Mouse (Mus musculus) limb, embryonic 15.5 days (tissue): ENCODE measurements around the gene Phykpl. TPM values are rescaled to one million over a fixed set of nuclear protein-coding genes. Genes with fewer than 3 reads are reported as not detected.

ENCODE experiments used
- ATAC-seq: fragments of 200-750 bp; cut with Nextera tagmentation; 2 replicates; pipeline ENCODE4 v1.8.0; 2017; ENCODE audit warnings: low read depth, moderate TSS enrichment; ENCODE audit not compliant: insufficient number of reproducible peaks, low FRiP score, low TSS enrichment
- H3K27ac ChIP-seq: fragments of 300-500 bp; sonication (generic); 2 replicates; pipeline ENCODE4 v1.5.1; 2015; ENCODE audit warnings: moderate library complexity, mild to moderate bottlenecking, inconsistent platforms
- H3K27me3 ChIP-seq: fragments of 300-500 bp; sonication (generic); 2 replicates; pipeline ENCODE4 v1.6.1; 2015; ENCODE audit warnings: inconsistent platforms
- H3K36me3 ChIP-seq: fragments of 300-500 bp; sonication (generic); 2 replicates; pipeline ENCODE4 v1.6.1; 2015; ENCODE audit warnings: inconsistent platforms
- H3K4me1 ChIP-seq: fragments of 300-500 bp; sonication (generic); 2 replicates; pipeline ENCODE4 v1.6.1; 2015; ENCODE audit warnings: inconsistent platforms
- H3K4me2 ChIP-seq: fragments of 300-500 bp; sonication (generic); 2 replicates; pipeline ENCODE4 v1.6.1; 2015; ENCODE audit warnings: mild to moderate bottlenecking, inconsistent platforms
- H3K4me3 ChIP-seq: fragments of 300-500 bp; sonication (generic); 2 replicates; pipeline ENCODE4 v1.5.1; 2015; ENCODE audit warnings: mild to moderate bottlenecking, inconsistent platforms
- H3K9ac ChIP-seq: fragments of 300-500 bp; sonication (generic); 2 replicates; pipeline ENCODE4 v1.6.1; 2015; ENCODE audit warnings: inconsistent platforms
- H3K9me3 ChIP-seq: fragments of 300-500 bp; sonication (generic); 2 replicates; pipeline ENCODE4 v1.6.1; 2016; ENCODE audit warnings: inconsistent platforms
- WGBS: fragments of 180-500 bp; shearing (Covaris S2); methylation state at CpG from one replicate; pipeline ENCODE4 v1.1.7; 2015; 5-methylcytosine and 5-hydroxymethylcytosine counted together
- polyA plus RNA-seq: library from polyadenylated mRNA; unstranded; fragments of >200 nt; fragmentation: Nextera tagmentation; extraction: Ambion mirVana; gene quantifications from 2 replicates; pipeline ENCODE4 v1.2.1, GENCODE M21; 2015

The Phykpl gene
- polyA plus RNA-seq, 1 experiment from 2014 or later = 17.2 TPM

- peak within 1 kb of the TSS; percentile 88 for H3K27ac ChIP-seq
- H3K4me3 ChIP-seq = peak within 1 kb of the TSS; percentile 60
- H3K9ac ChIP-seq = peak within 1 kb of the TSS; percentile 66
- H3K9me3 ChIP-seq = no peaks in the 10 kb centered on the region
- H3K36me3 ChIP-seq = no peaks in the 10 kb centered on the region
- under 1% methylated on average over 61 of the region's 61 CpGs for WGBS
- peaks cover 43% of the 10 kb centered on the region for H3K4me1 ChIP-seq
- peak within 1 kb of the TSS; percentile 80 for H3K4me2 ChIP-seq
- ATAC-seq = peak; percentile 70
- H3K27me3 ChIP-seq = no peaks in the 10 kb centered on the region
These were observed 51.2 kb downstream of the Phykpl start, which contains the start of gene Rmnd5b for GRCm38 (mm10) chr11:51635525-51636322. Rmnd5b (minus strand) TSS chr11:51635896.

- Histone ChIP-seq H3K4me2 (peak overlapping the region; percentile 80), H3K9me3 (no peaks in the 10 kb centered on the region), H3K36me3 (no peaks in the 10 kb centered on the region), H3K4me3 (peak overlapping the region; percentile 60), H3K9ac (peak overlapping the region; percentile 66; the same call in 1 of the 2 replicates), H3K27ac (peak overlapping the region; percentile 88), H3K27me3 (no peaks in the 10 kb centered on the region), H3K4me1 (peaks cover 47% of the 10 kb centered on the region)
- WGBS = 2% methylated on average over 6 of the region's 6 CpGs
- no peak for ATAC-seq
These were observed 51.7 kb downstream of the Phykpl start for GRCm38 (mm10) chr11:51636323-51636684.

- peak overlapping the region; percentile 71 for H3K27ac ChIP-seq
- H3K9me3 ChIP-seq = no peaks in the 10 kb centered on the region
- WGBS = 3% methylated on average over 17 of the region's 17 CpGs
- peaks cover 46% of the 10 kb centered on the region for H3K4me1 ChIP-seq
- H3K9ac ChIP-seq = no peak overlapping the region
- peak; percentile 37; the same call in 1 of the 2 replicates for ATAC-seq
- H3K4me2 ChIP-seq = peak overlapping the region; percentile 37
- 0 out of 2 replicates have a peak overlapping the region, but pooled peaks have one; percentile 7 for H3K4me3 ChIP-seq
- H3K36me3 ChIP-seq = peaks cover 7% of the 10 kb centered on the region; the same call in 1 of the 2 replicates
- H3K27me3 ChIP-seq = no peaks in the 10 kb centered on the region
These were observed 53.4 kb downstream of the Phykpl start for GRCm38 (mm10) chr11:51637971-51638414.

- H3K27me3 ChIP-seq = no peaks in the 10 kb centered on the region
- peak overlapping the region; percentile 37; the same call in 1 of the 2 replicates for H3K4me2 ChIP-seq
- H3K27ac ChIP-seq = peak overlapping the region; percentile 71
- H3K4me3 ChIP-seq = 0 out of 2 replicates have a peak overlapping the region, but pooled peaks have one; percentile 7
- H3K9me3 ChIP-seq = no peaks in the 10 kb centered on the region
- peaks cover 51% of the 10 kb centered on the region for H3K4me1 ChIP-seq
- no peak overlapping the region for H3K9ac ChIP-seq
- ATAC-seq = no peak
- peaks cover 12% of the 10 kb centered on the region; the same call in 1 of the 2 replicates for H3K36me3 ChIP-seq
- 58% methylated on average over 5 of the region's 5 CpGs for WGBS
These were observed 53.9 kb downstream of the Phykpl start for GRCm38 (mm10) chr11:51638497-51638896.

GRCm38 (mm10) chr11:51640748-51641147 lies 56.2 kb downstream of the Phykpl start:
- Histone ChIP-seq H3K9ac (no peak overlapping the region), H3K4me1 (peaks cover 55% of the 10 kb centered on the region), H3K27ac (peak overlapping the region; percentile 19), H3K4me3 (no peak overlapping the region), H3K9me3 (no peaks in the 10 kb centered on the region), H3K4me2 (no peak overlapping the region), H3K36me3 (peaks cover 29% of the 10 kb centered on the region), H3K27me3 (no peaks in the 10 kb centered on the region)
- WGBS = 58% methylated on average over 7 of the region's 7 CpGs
- ATAC-seq = no peak

- Histone ChIP-seq H3K27ac (peak overlapping the region; percentile 64), H3K4me3 (no peak overlapping the region)
These were observed 58.6 kb downstream of the Phykpl start for GRCm38 (mm10) chr11:51643202-51643601.

GRCm38 (mm10) chr11:51643761-51644160 lies 59.2 kb downstream of the Phykpl start:
- Histone ChIP-seq H3K9ac (no peak overlapping the region), H3K4me2 (no peak overlapping the region)
- WGBS = 47% methylated on average over 15 of the region's 15 CpGs

More at GRCm38 (mm10) chr11:51643202-51643601, 58.6 kb downstream of the Phykpl start:
- Histone ChIP-seq H3K27me3 (no peaks in the 10 kb centered on the region), H3K4me2 (no peak overlapping the region), H3K36me3 (peaks cover 29% of the 10 kb centered on the region), H3K9me3 (no peaks in the 10 kb centered on the region), H3K9ac (no peak overlapping the region), H3K4me1 (peaks cover 42% of the 10 kb centered on the region)
- ATAC-seq = no peak
- 70% methylated on average over 9 of the region's 9 CpGs for WGBS

GRCm38 (mm10) chr11:51644217-51644616 lies 59.7 kb downstream of the Phykpl start:
- Histone ChIP-seq H3K27ac (peak overlapping the region; percentile 64; the same call in 1 of the 2 replicates), H3K9ac (no peak overlapping the region), H3K27me3 (no peaks in the 10 kb centered on the region), H3K9me3 (no peaks in the 10 kb centered on the region), H3K4me1 (peaks cover 51% of the 10 kb centered on the region), H3K4me3 (no peak overlapping the region), H3K4me2 (no peak overlapping the region), H3K36me3 (peaks cover 29% of the 10 kb centered on the region)
- 69% methylated on average over 16 of the region's 16 CpGs for WGBS
- no peak for ATAC-seq

More at GRCm38 (mm10) chr11:51643761-51644160, 59.2 kb downstream of the Phykpl start:
- Histone ChIP-seq H3K9me3 (no peaks in the 10 kb centered on the region), H3K36me3 (peaks cover 29% of the 10 kb centered on the region), H3K4me3 (no peak overlapping the region), H3K27me3 (no peaks in the 10 kb centered on the region), H3K27ac (peak overlapping the region; percentile 64), H3K4me1 (peaks cover 46% of the 10 kb centered on the region)
- no peak for ATAC-seq

- Histone ChIP-seq H3K4me2 (no peak overlapping the region), H3K9ac (no peak overlapping the region), H3K36me3 (peaks cover 29% of the 10 kb centered on the region), H3K27ac (peak overlapping the region; percentile 43; the same call in 1 of the 2 replicates), H3K27me3 (no peaks in the 10 kb centered on the region), H3K4me1 (peaks cover 61% of the 10 kb centered on the region), H3K9me3 (no peaks in the 10 kb centered on the region), H3K4me3 (no peak overlapping the region)
- ATAC-seq = no peak
- 71% methylated on average over 13 of the region's 13 CpGs for WGBS
These were observed 60.7 kb downstream of the Phykpl start for GRCm38 (mm10) chr11:51645293-51645692.

GRCm38 (mm10) chr11:51646245-51646644 lies 61.7 kb downstream of the Phykpl start:
- no peak for ATAC-seq
- Histone ChIP-seq H3K36me3 (peaks cover 29% of the 10 kb centered on the region), H3K9ac (no peak overlapping the region), H3K27ac (0 out of 2 replicates have a peak overlapping the region, but pooled peaks have one; percentile 17), H3K9me3 (no peaks in the 10 kb centered on the region), H3K4me2 (no peak overlapping the region), H3K27me3 (no peaks in the 10 kb centered on the region), H3K4me3 (no peak overlapping the region), H3K4me1 (peaks cover 54% of the 10 kb centered on the region)
- 67% methylated on average over 7 of the region's 7 CpGs for WGBS

- WGBS = 57% methylated on average over 15 of the region's 15 CpGs
- ATAC-seq = no peak
- H3K27ac ChIP-seq = peak overlapping the region; percentile 1; the same call in 1 of the 2 replicates
- H3K9ac ChIP-seq = no peak overlapping the region
- no peaks in the 10 kb centered on the region for H3K27me3 ChIP-seq
- H3K4me3 ChIP-seq = no peak overlapping the region
- peaks cover 51% of the 10 kb centered on the region for H3K4me1 ChIP-seq
- H3K9me3 ChIP-seq = no peaks in the 10 kb centered on the region
- no peak overlapping the region; the same call in 1 of the 2 replicates for H3K4me2 ChIP-seq
- H3K36me3 ChIP-seq = peaks cover 29% of the 10 kb centered on the region
These were observed 62.5 kb downstream of the Phykpl start for GRCm38 (mm10) chr11:51646751-51647667.
